Mouse (Mus musculus) cerebellum, adult 2 months (tissue): ENCODE measurements at regions not wholly inside any gene's neighbourhood (a gene's known extent, or its start where the extent isn't known, plus 50 kb on each side); places are given as distances from the start of the nearest gene placed in this dataset.

Source experiments
- CTCF ChIP-seq: fragments of 200-500 bp; IDR thresholded peaks from 2 replicates; pipeline ENCODE4 v1.5.1; 2011; ENCODE audit warnings: low read depth, mild to moderate bottlenecking, control low read depth, low read length, moderate library complexity, borderline replicate concordance; ENCODE audit not compliant: insufficient read depth
- POLR2A ChIP-seq: fragments of 200-500 bp; IDR thresholded peaks from 2 replicates; pipeline ENCODE4 v1.6.1; 2011; ENCODE audit warnings: low read length, control low read depth, borderline replicate concordance; ENCODE audit not compliant: insufficient read depth

GRCm38 (mm10) chr11:17359698-17360254 lies 102.4 kb downstream of the C1d start:
- TF ChIP-seq CTCF (no peak), POLR2A (no peak)
